Mouse (Mus musculus) thymus, adult 2 months (tissue): ENCODE measurements around the gene Slc9a1.

Experiments
- CTCF ChIP-seq: fragments of 200-500 bp; IDR thresholded peaks from 2 replicates; pipeline ENCODE4 v1.5.1; 2012; ENCODE audit warnings: mild to moderate bottlenecking, control low read depth, low read length, moderate library complexity, borderline replicate concordance; ENCODE audit not compliant: control insufficient read depth, poor library complexity, insufficient read depth; ENCODE audit errors: extremely low read depth
- POLR2A ChIP-seq: fragments of 200-500 bp; IDR thresholded peaks from 2 replicates; pipeline ENCODE4 v1.6.1; 2012; ENCODE audit warnings: mild to moderate bottlenecking, low read length, control low read depth, moderate library complexity; ENCODE audit not compliant: control insufficient read depth, poor library complexity, insufficient read depth; ENCODE audit errors: extremely low read depth

DNA sequence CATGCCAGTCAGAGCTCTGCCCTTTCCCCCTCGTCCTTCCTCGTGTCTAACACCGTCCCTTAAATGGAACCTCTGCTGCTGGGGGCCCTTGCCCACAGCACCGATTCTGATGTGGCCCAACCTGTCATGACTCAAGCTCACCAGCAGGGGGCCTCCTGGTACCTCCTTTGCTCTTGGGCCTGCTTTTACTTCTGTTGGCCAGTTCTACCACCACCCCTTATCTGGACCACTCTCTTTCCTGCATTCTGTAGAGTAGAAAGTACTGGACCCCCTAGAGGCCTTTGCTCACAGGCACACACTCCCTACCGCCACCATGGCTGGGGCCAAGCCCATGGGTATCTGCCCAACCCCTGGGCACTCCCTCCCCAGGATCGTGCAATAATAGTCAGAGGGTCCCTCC is 53.6 kb downstream of the Slc9a1 start:
- no peak for TF ChIP-seq POLR2A
- TF ChIP-seq CTCF: peak; percentile 80; the same call in 1 of the 2 replicates
